Mouse (Mus musculus) embryonic fibroblast, embryonic 13.5 days (primary cell): ENCODE data around the gene Olfr631.
"Not testable (repeated sequence)": the region's sequence is repeated elsewhere in the genome, so short reads cannot be mapped to it uniquely, and the experiment has no call there.

Source experiments
- CTCF ChIP-seq: IDR thresholded peaks from 2 replicates; pipeline ENCODE4 v1.5.1; 2011; ENCODE audit warnings: mild to moderate bottlenecking, control low read depth, low read length, moderate library complexity, borderline replicate concordance; ENCODE audit not compliant: insufficient read depth
- POLR2A ChIP-seq: IDR thresholded peaks from 2 replicates; pipeline ENCODE4 v1.6.1; 2011; ENCODE audit warnings: low read depth, mild to moderate bottlenecking, control low read depth, low read length, moderate library complexity

- not testable (repeated sequence) for TF ChIP-seq POLR2A, CTCF
These were observed 38.2 kb downstream of the Olfr631 start for GRCm38 (mm10) chr7:103966873-103967272.
